Mouse (Mus musculus): ENCODE measurements at regions not wholly inside any gene's neighbourhood (a gene's known extent, or its start where the extent isn't known, plus 50 kb on each side); places are given as distances from the start of the nearest gene placed in this dataset.
A peak's percentile ranks its signal among the peaks of the same experiment; 100 is the strongest.

- DNase-seq (ENCODE audit: extremely low spot score, low spot score): no peak
Measured at GRCm38 (mm10) chr7:135818298-135818697, 102.1 kb upstream of the Mki67 start.

- DNase-seq (ENCODE audit: extremely low spot score, low spot score): no peak
Measured at GRCm38 (mm10) chr7:135823884-135824750, 108.0 kb upstream of the Mki67 start.

GRCm38 (mm10) chr7:135829246-135829645 is 113.1 kb upstream of the Mki67 start:
- DNase-seq (ENCODE audit: extremely low spot score, low spot score): no peak

- no peak for DNase-seq (ENCODE audit: extremely low spot score, low spot score)
Measured at GRCm38 (mm10) chr7:135833425-135833824, 117.3 kb upstream of the Mki67 start.

- peak; percentile 82 for DNase-seq (ENCODE audit: extremely low spot score, low spot score)
Measured at GRCm38 (mm10) chr7:135836808-135837733, 120.9 kb upstream of the Mki67 start.

GRCm38 (mm10) chr7:135844018-135844417 is 127.9 kb upstream of the Mki67 start:
- no peak for DNase-seq (ENCODE audit: extremely low spot score, low spot score)

GRCm38 (mm10) chr7:135847304-135847703 is 131.1 kb upstream of the Mki67 start:
- no peak for DNase-seq (ENCODE audit: extremely low spot score, low spot score)

GRCm38 (mm10) chr7:135848170-135848569 is 132.0 kb upstream of the Mki67 start:
- DNase-seq (ENCODE audit: extremely low spot score, low spot score): no peak

GRCm38 (mm10) chr7:135848833-135849232 is 132.7 kb upstream of the Mki67 start:
- no peak for DNase-seq (ENCODE audit: extremely low spot score, low spot score)

- DNase-seq (ENCODE audit: extremely low spot score, low spot score): peak; percentile 71
Measured at GRCm38 (mm10) chr7:135853127-135853813, 137.1 kb upstream of the Mki67 start.

- no peak for DNase-seq (ENCODE audit: extremely low spot score, low spot score)
Measured at GRCm38 (mm10) chr7:135853814-135854324, 137.7 kb upstream of the Mki67 start.

GRCm38 (mm10) chr7:135860288-135860687 is 144.1 kb upstream of the Mki67 start:
- DNase-seq (ENCODE audit: extremely low spot score, low spot score): no peak

GRCm38 (mm10) chr7:135860741-135861408 is 144.7 kb upstream of the Mki67 start:
- no peak for DNase-seq (ENCODE audit: extremely low spot score, low spot score)

GRCm38 (mm10) chr7:135861409-135861805 is 145.2 kb upstream of the Mki67 start:
- DNase-seq (ENCODE audit: extremely low spot score, low spot score): no peak

- peak; percentile 40 for DNase-seq (ENCODE audit: extremely low spot score, low spot score)
Measured at GRCm38 (mm10) chr7:135863581-135864426, 147.6 kb upstream of the Mki67 start.

- no peak for DNase-seq (ENCODE audit: extremely low spot score, low spot score)
Measured at GRCm38 (mm10) chr7:135870981-135871380, 154.8 kb upstream of the Mki67 start.

GRCm38 (mm10) chr7:135877091-135877874 is 161.1 kb upstream of the Mki67 start:
- no peak for DNase-seq (ENCODE audit: extremely low spot score, low spot score)

- no peak for DNase-seq (ENCODE audit: extremely low spot score, low spot score)
Measured at GRCm38 (mm10) chr7:135878750-135879149, 162.6 kb upstream of the Mki67 start.

GRCm38 (mm10) chr7:135880446-135880845 is 164.3 kb upstream of the Mki67 start:
- no peak for DNase-seq (ENCODE audit: extremely low spot score, low spot score)
